Mouse (Mus musculus): Measurements from ENCODE around the gene Notch2. TPM values are rescaled to one million over a fixed set of nuclear protein-coding genes. Genes with fewer than 3 reads are reported as not detected.
A peak's percentile ranks its signal among the peaks of the same experiment; 100 is the strongest.

Gene Notch2
- polyA plus RNA-seq, 1 experiment from 2014 or later: 33.4 TPM

- 0 out of 2 replicates have a peak, but pooled peaks cover 6% of the 10 kb centered on the region for H3K4me1 ChIP-seq (ENCODE audit: control insufficient read depth, insufficient read depth, low read length)
- DNase-seq (ENCODE audit: low spot score) (no peak), ATAC-seq (ENCODE audit: insufficient number of reproducible peaks, low FRiP score, low TSS enrichment, low read depth) (no peak)
- H3K9me3 ChIP-seq (ENCODE audit: control insufficient read depth, low read length): no peaks in the 10 kb centered on the region
- no peak overlapping the region for H3K4me2 ChIP-seq (ENCODE audit: low read depth, severe bottlenecking)
- H3K4me3 ChIP-seq (ENCODE audit: low read depth, low read length): no peak overlapping the region
- WGBS: 84% methylated on average over 10 of the region's 10 CpGs
- no peak overlapping the region for H3K27ac ChIP-seq (replicated peaks; ENCODE audit: low read depth, low read length)
- no peak overlapping the region for H3K9ac ChIP-seq (ENCODE audit: low read length)
- no peaks in the 10 kb centered on the region for H3K27me3 ChIP-seq (ENCODE audit: control insufficient read depth, insufficient read depth, low read length)
- no peaks in the 10 kb centered on the region; the same call in 1 of the 2 replicates for H3K36me3 ChIP-seq (ENCODE audit: control insufficient read depth, insufficient read depth, low read length)
Measured at GRCm38 (mm10) chr3:98092680-98093370, 79.5 kb downstream of the Notch2 start.

GRCm38 (mm10) chr3:98093954-98094353, 80.6 kb downstream of the Notch2 start:
- DNase-seq (ENCODE audit: low spot score): no peak
- no peaks in the 10 kb centered on the region for H3K9me3 ChIP-seq (ENCODE audit: control insufficient read depth, low read length)
- peaks cover 4% of the 10 kb centered on the region; the same call in 1 of the 2 replicates for H3K36me3 ChIP-seq (ENCODE audit: control insufficient read depth, insufficient read depth, low read length)
- H3K4me2 ChIP-seq (ENCODE audit: low read depth, severe bottlenecking): no peak overlapping the region
- 0 out of 2 replicates have a peak, but pooled peaks cover 6% of the 10 kb centered on the region for H3K4me1 ChIP-seq (ENCODE audit: control insufficient read depth, insufficient read depth, low read length)
- H3K27ac ChIP-seq (replicated peaks; ENCODE audit: low read depth, low read length): no peak overlapping the region
- WGBS: 80% methylated on average over 5 of the region's 5 CpGs
- H3K4me3 ChIP-seq (ENCODE audit: low read depth, low read length): no peak overlapping the region
- H3K27me3 ChIP-seq (ENCODE audit: control insufficient read depth, insufficient read depth, low read length): no peaks in the 10 kb centered on the region
- H3K9ac ChIP-seq (ENCODE audit: low read length): no peak overlapping the region
- no peak for ATAC-seq (ENCODE audit: insufficient number of reproducible peaks, low FRiP score, low TSS enrichment, low read depth)

GRCm38 (mm10) chr3:98094629-98095583, 81.6 kb downstream of the Notch2 start:
- no peak overlapping the region for H3K27ac ChIP-seq (replicated peaks; ENCODE audit: low read depth, low read length)
- ATAC-seq (ENCODE audit: insufficient number of reproducible peaks, low FRiP score, low TSS enrichment, low read depth): no peak
- peaks cover 9% of the 10 kb centered on the region for H3K36me3 ChIP-seq (ENCODE audit: control insufficient read depth, insufficient read depth, low read length)
- 0 out of 2 replicates have a peak, but pooled peaks cover 3% of the 10 kb centered on the region for H3K4me1 ChIP-seq (ENCODE audit: control insufficient read depth, insufficient read depth, low read length)
- WGBS: 77% methylated on average over 17 of the region's 17 CpGs
- no peak overlapping the region for H3K4me3 ChIP-seq (ENCODE audit: low read depth, low read length)
- H3K9ac ChIP-seq (ENCODE audit: low read length): no peak overlapping the region
- no peak for DNase-seq (ENCODE audit: low spot score)
- no peak overlapping the region for H3K4me2 ChIP-seq (ENCODE audit: low read depth, severe bottlenecking)
- no peaks in the 10 kb centered on the region for H3K9me3 ChIP-seq (ENCODE audit: control insufficient read depth, low read length)
- no peaks in the 10 kb centered on the region for H3K27me3 ChIP-seq (ENCODE audit: control insufficient read depth, insufficient read depth, low read length)

GRCm38 (mm10) chr3:98096981-98097380, 83.7 kb downstream of the Notch2 start:
- Histone ChIP-seq H3K9me3 (ENCODE audit: control insufficient read depth, low read length) (no peaks in the 10 kb centered on the region), H3K36me3 (ENCODE audit: control insufficient read depth, insufficient read depth, low read length) (peaks cover 22% of the 10 kb centered on the region), H3K4me2 (ENCODE audit: low read depth, severe bottlenecking) (no peak overlapping the region), H3K4me3 (ENCODE audit: low read depth, low read length) (no peak overlapping the region), H3K27ac (replicated peaks; ENCODE audit: low read depth, low read length) (no peak overlapping the region), H3K9ac (ENCODE audit: low read length) (no peak overlapping the region), H3K27me3 (ENCODE audit: control insufficient read depth, insufficient read depth, low read length) (no peaks in the 10 kb centered on the region), H3K4me1 (ENCODE audit: control insufficient read depth, insufficient read depth, low read length) (peaks cover 19% of the 10 kb centered on the region)
- ATAC-seq (ENCODE audit: insufficient number of reproducible peaks, low FRiP score, low TSS enrichment, low read depth) (no peak), DNase-seq (ENCODE audit: low spot score) (no peak)
- 94% methylated on average over 7 of the region's 7 CpGs for WGBS

DNA sequence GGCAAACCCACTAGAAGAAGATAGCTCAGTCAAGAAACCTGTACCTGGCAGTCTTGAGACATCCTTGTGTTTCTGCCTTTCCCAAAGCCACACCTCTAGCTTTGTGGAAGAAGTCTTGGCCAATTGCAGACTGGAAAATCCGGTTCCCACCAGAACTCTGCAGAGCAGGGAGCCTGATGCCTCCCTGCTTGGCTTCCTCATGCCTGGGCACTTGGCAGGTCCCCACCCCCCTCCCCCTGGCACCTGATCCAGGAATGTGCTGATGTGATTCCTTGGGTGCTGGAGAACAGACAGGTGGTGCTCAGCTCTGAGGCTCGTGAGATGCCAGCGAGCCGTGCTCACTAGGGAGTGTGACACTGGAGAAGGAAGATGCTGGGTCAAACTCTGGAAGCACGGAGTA, 85.3 kb downstream of the Notch2 start:
- Histone ChIP-seq H3K4me3 (ENCODE audit: low read depth, low read length) (no peak overlapping the region), H3K4me2 (ENCODE audit: low read depth, severe bottlenecking) (no peak overlapping the region), H3K27me3 (ENCODE audit: control insufficient read depth, insufficient read depth, low read length) (no peaks in the 10 kb centered on the region), H3K9ac (ENCODE audit: low read length) (no peak overlapping the region), H3K4me1 (ENCODE audit: control insufficient read depth, insufficient read depth, low read length) (peaks cover 21% of the 10 kb centered on the region), H3K36me3 (ENCODE audit: control insufficient read depth, insufficient read depth, low read length) (peaks cover 34% of the 10 kb centered on the region), H3K9me3 (ENCODE audit: control insufficient read depth, low read length) (peaks cover 6% of the 10 kb centered on the region; the same call in 1 of the 2 replicates), H3K27ac (replicated peaks; ENCODE audit: low read depth, low read length) (no peak overlapping the region)
- no peak for DNase-seq (ENCODE audit: low spot score)
- ATAC-seq (ENCODE audit: insufficient number of reproducible peaks, low FRiP score, low TSS enrichment, low read depth): no peak
- WGBS: 84% methylated on average over 5 of the region's 5 CpGs

- Histone ChIP-seq H3K9ac (ENCODE audit: low read length) (no peak overlapping the region), H3K9me3 (ENCODE audit: control insufficient read depth, low read length) (peaks cover 6% of the 10 kb centered on the region; the same call in 1 of the 2 replicates), H3K4me1 (ENCODE audit: control insufficient read depth, insufficient read depth, low read length) (peaks cover 21% of the 10 kb centered on the region), H3K4me2 (ENCODE audit: low read depth, severe bottlenecking) (no peak overlapping the region), H3K27me3 (ENCODE audit: control insufficient read depth, insufficient read depth, low read length) (no peaks in the 10 kb centered on the region), H3K4me3 (ENCODE audit: low read depth, low read length) (no peak overlapping the region), H3K27ac (replicated peaks; ENCODE audit: low read depth, low read length) (no peak overlapping the region), H3K36me3 (ENCODE audit: control insufficient read depth, insufficient read depth, low read length) (peaks cover 39% of the 10 kb centered on the region)
- DNase-seq (ENCODE audit: low spot score) (no peak), ATAC-seq (ENCODE audit: insufficient number of reproducible peaks, low FRiP score, low TSS enrichment, low read depth) (no peak)
- 89% methylated on average over 10 of the region's 10 CpGs for WGBS
Measured at GRCm38 (mm10) chr3:98099287-98099686, 86.0 kb downstream of the Notch2 start.

GRCm38 (mm10) chr3:98101541-98101940, 88.2 kb downstream of the Notch2 start:
- no peaks in the 10 kb centered on the region for H3K27me3 ChIP-seq (ENCODE audit: control insufficient read depth, insufficient read depth, low read length)
- 32% methylated on average over 10 of the region's 10 CpGs for WGBS
- DNase-seq (ENCODE audit: low spot score): peak; percentile 82
- H3K4me3 ChIP-seq (ENCODE audit: low read depth, low read length): no peak overlapping the region
- no peak overlapping the region for H3K4me2 ChIP-seq (ENCODE audit: low read depth, severe bottlenecking)
- peak; percentile 62 for ATAC-seq (ENCODE audit: insufficient number of reproducible peaks, low FRiP score, low TSS enrichment, low read depth)
- H3K9ac ChIP-seq (ENCODE audit: low read length): no peak overlapping the region
- H3K4me1 ChIP-seq (ENCODE audit: control insufficient read depth, insufficient read depth, low read length): peaks cover 22% of the 10 kb centered on the region
- H3K27ac ChIP-seq (replicated peaks; ENCODE audit: low read depth, low read length): peak overlapping the region; percentile 64
- H3K9me3 ChIP-seq (ENCODE audit: control insufficient read depth, low read length): peaks cover 6% of the 10 kb centered on the region; the same call in 1 of the 2 replicates
- peaks cover 44% of the 10 kb centered on the region for H3K36me3 ChIP-seq (ENCODE audit: control insufficient read depth, insufficient read depth, low read length)

DNA sequence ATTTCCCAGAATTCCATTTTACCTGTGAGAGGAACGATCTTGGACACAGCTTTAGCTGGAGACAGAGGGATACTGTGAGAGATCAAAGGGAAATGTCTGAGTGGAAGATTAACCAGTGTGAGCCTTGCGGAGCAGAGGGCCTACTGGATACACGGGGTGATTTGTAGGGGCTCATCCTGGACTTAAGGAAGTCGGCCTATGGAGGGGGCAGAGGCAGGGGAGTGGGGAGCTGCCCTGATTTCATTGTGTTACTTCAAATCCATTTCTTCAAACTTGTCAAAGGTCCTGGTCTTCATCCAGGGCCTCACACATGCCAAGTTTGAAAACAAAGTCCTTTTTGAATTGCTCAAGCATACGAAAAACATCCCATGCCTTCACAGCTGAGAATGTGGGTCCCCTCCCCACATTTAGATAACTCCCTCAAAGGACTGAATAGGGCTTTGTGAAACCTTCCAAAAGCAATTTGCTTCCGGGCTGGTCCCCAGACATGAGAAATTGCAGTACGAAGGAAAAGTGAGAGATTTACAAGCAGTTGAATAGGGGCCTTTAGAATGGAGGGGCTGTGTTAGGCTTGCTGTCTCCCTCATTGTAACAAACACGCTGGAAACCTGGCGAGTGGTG, 91.6 kb downstream of the Notch2 start:
- DNase-seq (ENCODE audit: low spot score) (no peak), ATAC-seq (ENCODE audit: insufficient number of reproducible peaks, low FRiP score, low TSS enrichment, low read depth) (no peak; the same call in 1 of the 2 replicates)
- H3K4me1 ChIP-seq (ENCODE audit: control insufficient read depth, insufficient read depth, low read length): peaks cover 25% of the 10 kb centered on the region
- peaks cover 34% of the 10 kb centered on the region for H3K36me3 ChIP-seq (ENCODE audit: control insufficient read depth, insufficient read depth, low read length)
- WGBS: 65% methylated on average over 9 of the region's 9 CpGs
- H3K9me3 ChIP-seq (ENCODE audit: control insufficient read depth, low read length): peaks cover 6% of the 10 kb centered on the region; the same call in 1 of the 2 replicates
- no peak overlapping the region for H3K9ac ChIP-seq (ENCODE audit: low read length)
- peak overlapping the region; percentile 38; the same call in 1 of the 2 replicates for H3K27ac ChIP-seq (replicated peaks; ENCODE audit: low read depth, low read length)
- H3K4me3 ChIP-seq (ENCODE audit: low read depth, low read length): no peak overlapping the region
- no peaks in the 10 kb centered on the region for H3K27me3 ChIP-seq (ENCODE audit: control insufficient read depth, insufficient read depth, low read length)
- no peak overlapping the region for H3K4me2 ChIP-seq (ENCODE audit: low read depth, severe bottlenecking)
